Mouse (Mus musculus) stomach, postnatal 0 days (tissue): ENCODE results near the gene H2-Q10.
"Not testable (repeated sequence)": the region's sequence is repeated elsewhere in the genome, so short reads cannot be mapped to it uniquely, and the experiment has no call there.

Source experiments
- CTCF ChIP-seq: IDR thresholded peaks from 2 replicates; pipeline ENCODE4 v1.5.1; 2016; ENCODE audit warnings: antibody characterized with exemption, low read depth, mild to moderate bottlenecking, moderate library complexity
- EP300 ChIP-seq: optimal IDR thresholded peaks from 2 replicates; pipeline ENCODE3; 2016; ENCODE audit warnings: antibody characterized with exemption

- TF ChIP-seq CTCF, EP300: not testable (repeated sequence)
Observed at GRCm38 (mm10) chr17:35439295-35439747, 30.6 kb upstream of the H2-Q10 start.
